Mouse (Mus musculus) embryonic fibroblast, embryonic 13.5 days (primary cell): Measurements from ENCODE around the gene Oaf.

Experiments used
- CTCF ChIP-seq: IDR thresholded peaks from 2 replicates; pipeline ENCODE4 v1.5.1; 2011; ENCODE audit warnings: mild to moderate bottlenecking, control low read depth, low read length, moderate library complexity, borderline replicate concordance; ENCODE audit not compliant: insufficient read depth
- POLR2A ChIP-seq: IDR thresholded peaks from 2 replicates; pipeline ENCODE4 v1.6.1; 2011; ENCODE audit warnings: low read depth, mild to moderate bottlenecking, control low read depth, low read length, moderate library complexity

- TF ChIP-seq CTCF (no peak), POLR2A (no peak)
Measured at GRCm38 (mm10) chr9:43206022-43206390, 33.7 kb downstream of the Oaf start.
